Mouse (Mus musculus): ENCODE results near the gene Ifih1. TPM values are rescaled to one million over a fixed set of nuclear protein-coding genes. Genes with fewer than 3 reads are reported as not detected.

Ifih1 gene
- total RNA-seq, 2 experiments from 2014 or later, result 4.2 to 4.8 TPM

DNA sequence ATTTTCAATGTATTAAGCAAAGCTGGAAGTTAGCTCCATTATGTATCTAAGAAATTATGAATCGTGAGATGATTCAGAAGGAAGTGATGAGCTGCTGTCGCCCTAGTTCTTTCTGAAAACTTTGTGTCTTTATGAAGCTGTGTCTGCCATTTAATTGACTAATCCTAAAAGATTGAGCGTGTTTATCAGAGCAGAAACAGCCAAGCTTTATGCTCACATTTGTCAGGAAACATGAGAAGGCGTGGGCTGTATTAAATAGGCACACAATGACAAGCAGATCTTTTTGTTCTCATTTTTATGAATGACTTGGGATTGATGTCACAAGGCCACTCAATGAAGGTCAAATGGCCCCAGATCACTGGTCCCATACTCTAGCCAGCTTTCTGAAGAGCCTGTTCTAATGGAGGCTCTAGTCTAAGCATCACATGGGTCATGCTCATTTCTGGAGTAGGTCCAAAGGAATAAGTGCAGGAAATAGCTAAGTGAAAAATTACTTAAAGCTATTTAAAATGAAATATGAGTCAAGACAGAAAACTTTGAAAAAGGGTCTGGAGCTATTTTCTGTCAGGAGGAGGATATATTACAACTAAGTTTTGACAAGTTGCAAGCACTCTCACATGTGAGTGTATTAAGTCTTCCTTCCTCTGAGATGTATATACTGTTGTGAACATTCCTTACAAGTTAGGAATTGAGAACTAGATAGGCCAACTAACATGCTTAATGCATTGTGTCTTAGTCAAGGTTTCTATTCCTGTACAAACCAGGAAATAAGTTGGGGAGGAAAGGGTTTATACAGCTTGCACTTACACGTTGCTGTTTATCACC is 83.2 kb downstream of the Ifih1 start:
- DNase-seq, result no peak
- intact Hi-C loops (cut with DNase I), result no loop called here

DNA sequence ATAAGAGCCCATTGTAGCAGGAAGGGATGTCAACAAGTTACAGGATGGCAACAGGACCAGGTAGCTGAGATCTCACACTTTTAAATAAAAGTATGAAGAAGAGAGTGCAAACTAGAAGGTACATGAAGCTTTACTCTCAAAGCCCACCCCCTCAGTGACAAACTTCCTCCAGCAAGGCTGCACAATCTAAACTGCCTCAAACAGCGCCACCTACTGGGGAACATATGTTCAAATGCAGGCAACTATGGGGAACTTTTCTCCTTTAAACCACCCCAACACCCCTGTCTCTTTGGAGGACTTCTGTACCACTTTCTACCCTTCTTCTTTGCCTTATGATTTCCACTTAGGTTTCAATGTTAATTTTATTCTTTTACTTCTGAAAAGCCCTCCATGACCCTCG is 88.6 kb downstream of the Ifih1 start:
- DNase-seq, result no peak
- intact Hi-C loops (cut with DNase I), result no loop called here

GRCm38 (mm10) chr2:62556349-62556748 is 89.7 kb downstream of the Ifih1 start:
- DNase-seq, result peak; percentile 2 to 10
- intact Hi-C loops (cut with DNase I), result no loop called here

DNA sequence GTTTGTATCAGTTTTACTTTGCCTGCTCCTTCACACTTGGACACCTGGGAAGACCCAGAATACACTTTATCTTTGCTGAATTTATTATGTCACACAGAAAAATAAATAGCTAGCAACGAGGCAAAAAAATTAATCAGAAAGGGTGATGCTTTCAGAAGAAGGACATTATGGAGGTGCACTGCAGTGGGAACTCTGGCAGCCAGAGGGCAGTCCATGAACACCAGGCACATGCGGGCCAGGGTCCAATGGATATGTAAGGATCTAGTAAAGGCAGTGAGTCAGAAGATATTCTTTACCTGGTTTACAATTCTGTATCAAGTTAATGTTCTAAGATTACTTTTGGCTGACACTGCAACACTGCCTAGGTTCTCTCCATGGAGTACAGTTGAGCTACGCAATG is 96.4 kb downstream of the Ifih1 start:
- DNase-seq, result peak; percentile 7 to 16
- intact Hi-C loops (cut with DNase I), result loop anchor here (5.0 kb wide), 1 partner anchor 78 kb away; no protein-coding TSS in a partner anchor

DNA sequence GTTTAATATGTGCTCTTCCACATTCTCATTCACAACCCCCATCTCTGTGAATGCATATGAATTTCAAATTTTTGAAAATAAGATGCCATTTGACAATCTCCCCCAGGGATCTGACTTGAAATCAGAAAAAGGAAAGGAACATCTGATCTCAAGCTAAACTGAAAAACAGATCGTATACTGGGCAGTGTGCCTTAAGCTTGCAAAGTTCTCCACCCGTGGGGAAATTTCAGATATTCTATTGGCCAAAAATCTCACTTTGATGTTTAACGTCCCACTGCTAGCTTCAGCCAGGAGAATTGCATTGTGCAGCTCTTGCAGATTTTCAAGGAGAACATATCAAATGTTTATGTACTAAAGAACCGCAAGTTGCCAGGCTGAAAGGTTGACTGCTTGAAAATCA is 96.9 kb downstream of the Ifih1 start:
- intact Hi-C loops (cut with DNase I), result no loop called here
- no peak for DNase-seq

DNA sequence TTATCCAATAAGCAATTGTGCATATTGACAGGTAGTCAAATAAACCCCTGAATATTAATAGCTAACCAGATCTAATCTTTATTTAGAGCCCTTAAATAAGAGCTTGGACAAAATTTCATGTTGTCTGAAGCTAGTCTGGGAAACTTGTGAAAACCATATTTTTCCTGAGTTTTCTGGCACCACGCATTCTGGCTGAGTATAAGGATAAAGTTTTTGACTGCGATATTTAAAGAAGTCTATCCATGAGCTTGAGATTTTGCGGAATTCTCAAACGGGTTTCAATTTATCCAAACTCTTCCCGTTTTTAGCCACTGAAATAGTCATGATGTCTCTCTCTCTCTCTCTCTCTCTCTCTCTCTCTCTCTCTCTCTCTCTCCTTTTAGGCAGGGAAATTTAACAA is 98.0 kb downstream of the Ifih1 start:
- intact Hi-C loops (cut with DNase I), result no loop called here
- DNase-seq, result no peak

Other genes with a start within 250 kb of the Ifih1 start
- 1 to 10 TPM; 7.2 to 8.2 TPM for gene Dpp4, start 234.0 kb downstream of the Ifih1 start, total RNA-seq (2021)
- not detected for gene Gcg, start 162.6 kb downstream of the Ifih1 start, total RNA-seq (2021)
- 1 to 10 TPM; 7.2 to 8.1 TPM for gene Fap, start 72.2 kb downstream of the Ifih1 start, total RNA-seq (2021)
- gene Gca, start 18.0 kb upstream of the Ifih1 start, total RNA-seq (2021), result 10 to 100 TPM; 36.7 to 37.8 TPM

Data from heart, postnatal 14 days (tissue).